Mouse (Mus musculus): ENCODE data around the gene Fam20b.
"Not testable (repeated sequence)": the region's sequence is repeated elsewhere in the genome, so short reads cannot be mapped to it uniquely, and the experiment has no call there.

Fam20b gene

GRCm38 (mm10) chr1:156669208-156669983, 49.5 kb downstream of the Fam20b start:
- DNase-seq = no peak

- DNase-seq = no peak
Observed at GRCm38 (mm10) chr1:156668602-156669001, 50.3 kb downstream of the Fam20b start.

DNA sequence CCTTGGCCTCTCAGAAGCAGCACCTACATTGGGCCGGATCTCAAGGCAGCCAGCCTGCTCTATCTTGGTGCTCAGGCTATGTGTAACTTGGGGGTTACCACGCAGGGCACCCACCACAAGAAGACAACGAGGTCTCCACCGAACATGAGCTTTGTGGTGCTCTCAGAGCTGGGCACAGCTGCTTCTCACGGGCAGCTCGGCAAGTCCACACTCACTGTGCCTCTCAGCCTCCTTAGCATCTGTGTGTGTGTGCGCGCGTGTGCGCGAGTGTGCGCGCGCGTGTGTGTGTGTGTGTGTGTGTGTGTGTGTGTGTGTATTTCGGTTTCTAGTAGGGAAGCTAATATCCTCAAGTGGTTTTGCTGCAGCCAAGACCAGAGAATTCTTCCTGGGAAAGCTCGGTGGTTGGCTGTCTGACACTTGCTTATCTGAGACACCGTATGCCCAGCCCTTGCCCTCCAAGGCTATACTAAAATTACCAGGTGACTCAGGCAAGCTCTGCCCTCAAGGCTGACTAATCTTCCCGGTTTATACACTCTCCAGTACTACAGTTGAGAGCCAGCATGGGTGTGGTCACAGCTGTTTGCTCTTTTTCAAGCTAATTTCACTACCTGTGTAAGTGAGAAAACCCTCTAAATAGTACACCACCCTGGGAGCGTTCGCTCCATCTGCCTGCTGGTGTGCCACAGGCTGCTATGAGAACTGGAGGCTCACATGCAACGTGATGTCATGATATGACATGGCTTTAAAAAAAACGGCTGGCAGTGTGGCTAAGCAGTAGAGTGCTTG, 51.6 kb downstream of the Fam20b start:
- no peak for DNase-seq

DNA sequence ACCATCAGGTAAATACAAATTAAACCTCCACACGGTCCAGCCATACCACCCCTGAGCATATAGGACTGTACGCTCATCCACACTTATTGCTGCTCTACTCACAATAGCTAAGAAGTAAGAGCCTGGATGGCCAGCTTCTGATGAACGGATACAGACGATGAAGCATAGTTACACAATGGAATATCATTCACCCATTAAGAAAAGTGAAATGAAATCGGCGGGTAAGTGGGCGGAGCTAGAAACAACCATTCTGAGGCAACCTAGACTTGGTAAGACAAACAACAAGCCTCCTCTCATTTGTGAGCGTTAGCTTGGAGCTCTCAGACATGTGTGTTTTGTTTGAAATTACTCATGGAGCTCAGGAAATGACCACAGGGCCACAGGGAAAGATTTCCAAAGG, 53.1 kb downstream of the Fam20b start:
- DNase-seq = no peak

DNA sequence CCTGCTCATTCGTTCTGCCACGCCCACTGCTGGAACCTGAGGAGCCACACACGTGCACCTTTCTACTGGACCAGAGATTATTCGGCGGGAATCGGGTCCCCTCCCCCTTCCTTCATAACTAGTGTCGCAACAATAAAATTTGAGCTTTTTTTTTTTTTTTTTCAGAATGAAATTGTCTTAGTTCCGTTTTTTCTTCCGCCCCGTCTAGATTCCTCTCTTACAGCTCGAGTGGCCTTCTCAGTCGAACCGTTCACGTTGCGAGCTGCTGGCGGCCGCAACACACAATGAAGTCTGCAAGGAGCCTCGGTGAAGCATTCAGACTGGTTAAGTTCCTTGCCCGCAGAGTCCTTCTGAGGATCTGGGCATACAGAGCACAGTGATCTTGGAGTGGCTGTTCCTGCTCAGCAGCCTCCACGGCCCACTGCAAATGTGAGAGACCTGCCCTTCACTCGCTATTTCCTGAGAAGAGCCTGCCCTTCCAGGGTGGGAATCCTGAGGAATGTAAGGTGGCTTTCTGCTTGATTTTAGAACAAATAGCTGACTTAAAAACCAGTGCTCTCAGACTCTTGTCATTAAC, 58.1 kb downstream of the Fam20b start:
- DNase-seq = not testable (repeated sequence)

DNA sequence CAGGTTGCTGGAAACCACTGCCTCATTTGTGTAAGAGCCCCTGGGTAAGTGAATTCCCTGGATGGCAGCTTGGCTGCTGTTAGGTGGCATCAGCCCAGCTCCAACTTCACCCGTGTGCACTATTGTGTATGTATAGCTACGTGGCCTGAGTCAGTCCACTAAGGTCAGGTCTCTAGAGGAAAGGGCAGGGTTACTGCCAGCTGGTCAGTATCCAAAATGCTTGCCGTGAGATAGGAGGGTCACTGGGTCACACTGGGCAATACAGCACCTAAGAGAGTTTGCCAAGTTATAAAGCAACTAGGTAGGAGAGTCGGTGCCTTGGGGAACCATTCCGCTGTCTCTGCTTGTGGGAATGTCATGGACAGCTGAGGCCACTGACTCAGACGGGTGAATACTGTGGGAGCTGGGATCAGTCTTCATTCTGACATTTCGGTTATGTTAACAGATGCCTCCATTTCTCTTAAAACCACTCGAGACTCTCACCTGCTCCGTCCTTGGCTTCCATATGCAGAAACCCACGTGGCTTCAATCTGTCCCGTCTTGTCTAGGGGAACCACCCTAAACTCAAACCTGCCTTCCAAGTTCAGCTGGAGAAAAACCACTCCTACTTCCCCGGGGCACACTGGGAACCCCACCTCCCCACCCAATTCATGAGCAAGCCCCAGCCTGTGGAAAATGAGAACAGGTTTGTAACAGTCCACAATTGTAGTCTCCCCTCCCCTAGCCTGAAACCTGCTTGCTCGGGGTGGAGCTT, 58.8 kb downstream of the Fam20b start:
- DNase-seq = no peak

DNA sequence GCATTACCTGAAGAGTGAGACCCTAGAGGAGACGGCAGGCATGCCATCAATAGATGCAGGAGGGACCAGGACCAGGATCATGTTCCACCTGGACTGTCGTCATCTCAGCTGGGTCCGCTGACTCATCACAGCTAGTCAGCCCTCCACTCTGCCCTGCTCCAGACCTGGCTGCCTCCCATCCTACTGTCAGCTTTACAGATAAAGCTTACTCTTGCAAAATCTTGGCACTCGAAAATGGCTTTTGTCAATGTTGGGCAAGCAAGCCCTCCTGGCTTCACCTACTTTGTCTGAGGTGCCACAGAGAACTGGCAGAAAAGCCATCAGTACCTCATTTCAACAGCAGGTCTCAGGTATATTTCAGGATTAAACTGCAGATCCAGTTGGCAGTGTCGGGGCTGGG, 60.2 kb downstream of the Fam20b start:
- DNase-seq = no peak

DNA sequence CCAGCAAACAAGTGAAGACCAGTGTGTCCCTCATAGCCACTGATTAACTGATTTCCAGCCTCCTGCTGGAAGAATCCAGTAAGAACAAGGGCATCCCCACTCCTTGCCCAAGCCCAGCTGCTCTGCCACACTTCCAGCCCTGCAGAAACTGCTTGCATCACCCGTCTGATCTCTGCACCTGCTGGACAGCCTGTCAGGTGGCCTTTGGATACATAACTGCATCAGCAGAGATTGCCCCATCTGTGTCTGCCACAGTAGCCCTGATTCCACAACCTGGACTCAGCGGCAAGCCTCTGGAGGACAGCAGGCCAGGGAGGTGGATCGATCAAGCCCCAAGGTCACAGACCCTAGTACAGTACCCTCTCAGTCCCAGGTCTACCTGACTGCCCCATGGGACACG, 61.4 kb downstream of the Fam20b start:
- no peak for DNase-seq

- DNase-seq = no peak
Observed at GRCm38 (mm10) chr1:156654735-156655530, 64.0 kb downstream of the Fam20b start.

GRCm38 (mm10) chr1:156652189-156652822, 66.6 kb downstream of the Fam20b start:
- DNase-seq = no peak

DNA sequence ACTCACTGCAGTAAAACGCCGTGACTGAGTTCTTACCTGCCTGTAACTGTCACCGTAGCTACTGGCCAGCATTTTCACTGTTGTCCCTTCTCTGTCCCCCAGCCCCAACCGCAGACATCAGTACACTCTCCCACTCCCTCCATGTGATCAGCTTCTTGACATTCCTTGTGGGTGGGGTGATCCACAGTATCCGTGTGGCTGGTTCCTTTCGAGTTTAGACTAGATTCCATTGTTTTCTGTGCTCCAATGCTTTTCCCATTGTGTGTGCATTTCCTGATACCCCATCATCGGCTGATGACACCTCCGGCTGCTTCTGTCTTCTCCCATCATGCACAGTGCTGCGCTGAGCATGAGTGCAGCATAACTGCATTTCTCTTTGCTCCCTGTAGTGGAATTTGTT, 68.3 kb downstream of the Fam20b start:
- DNase-seq = no peak

- no peak for DNase-seq
Observed at GRCm38 (mm10) chr1:156648705-156649104, 70.2 kb downstream of the Fam20b start.

- DNase-seq = no peak
Observed at GRCm38 (mm10) chr1:156645971-156646370, 72.9 kb downstream of the Fam20b start.

DNA sequence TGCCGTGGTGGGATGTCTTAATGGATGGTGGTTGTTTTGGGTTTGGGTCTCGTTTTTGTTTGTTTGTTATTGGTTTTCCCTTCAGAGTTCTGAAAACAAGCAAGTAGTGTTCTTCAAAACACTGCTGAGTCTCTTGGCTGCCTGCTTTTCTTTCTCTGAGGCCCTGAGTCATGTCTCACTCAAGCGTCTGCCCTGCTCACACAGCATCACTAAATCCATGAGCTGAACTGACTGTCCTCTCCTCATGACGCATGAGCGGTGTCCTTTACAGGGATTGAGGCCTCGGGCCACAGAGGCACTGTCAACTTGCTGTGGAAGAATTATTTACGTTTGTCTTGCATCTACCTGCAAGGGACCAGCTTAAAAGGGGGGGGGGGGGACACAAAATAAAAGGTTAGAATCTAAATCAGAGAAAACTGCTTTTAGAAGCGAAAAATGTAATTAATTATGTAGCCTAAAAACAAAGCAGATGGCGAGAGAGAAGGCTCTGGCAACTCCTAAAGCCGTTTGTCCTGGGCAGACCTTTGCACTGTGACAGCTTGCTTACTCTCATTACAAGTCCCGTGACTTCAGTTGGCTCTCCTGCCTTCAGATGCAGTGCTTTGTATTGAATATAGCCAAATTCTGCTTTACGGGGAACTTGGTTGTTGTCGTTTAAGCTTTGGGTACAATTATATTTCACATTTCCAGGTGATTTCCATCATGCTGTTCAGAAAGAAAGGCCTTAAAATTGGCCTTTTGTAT, 73.9 kb downstream of the Fam20b start:
- no peak for DNase-seq

DNA sequence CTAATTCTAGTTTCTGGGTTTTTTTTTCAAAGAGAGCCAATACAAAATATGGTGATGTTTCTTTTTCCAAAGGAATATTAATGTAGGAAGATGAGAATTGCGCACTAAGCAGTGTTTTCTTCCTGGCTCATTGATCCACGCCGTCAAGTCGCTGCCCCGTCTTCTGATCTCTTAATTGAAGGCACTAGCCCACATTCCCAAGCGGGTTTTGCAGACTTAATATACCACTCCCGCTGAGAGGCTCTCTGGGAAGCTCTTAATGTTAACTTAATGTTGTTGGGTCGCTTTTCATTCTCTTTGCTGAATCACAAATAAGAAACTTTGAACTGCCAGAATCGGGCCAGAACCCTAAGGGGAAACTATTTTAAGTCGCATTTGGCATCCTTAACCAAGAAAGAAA, 74.8 kb downstream of the Fam20b start:
- DNase-seq = no peak

GRCm38 (mm10) chr1:156642813-156643212, 76.1 kb downstream of the Fam20b start:
- no peak for DNase-seq

GRCm38 (mm10) chr1:156641808-156642207, 77.1 kb downstream of the Fam20b start:
- DNase-seq = no peak

DNA sequence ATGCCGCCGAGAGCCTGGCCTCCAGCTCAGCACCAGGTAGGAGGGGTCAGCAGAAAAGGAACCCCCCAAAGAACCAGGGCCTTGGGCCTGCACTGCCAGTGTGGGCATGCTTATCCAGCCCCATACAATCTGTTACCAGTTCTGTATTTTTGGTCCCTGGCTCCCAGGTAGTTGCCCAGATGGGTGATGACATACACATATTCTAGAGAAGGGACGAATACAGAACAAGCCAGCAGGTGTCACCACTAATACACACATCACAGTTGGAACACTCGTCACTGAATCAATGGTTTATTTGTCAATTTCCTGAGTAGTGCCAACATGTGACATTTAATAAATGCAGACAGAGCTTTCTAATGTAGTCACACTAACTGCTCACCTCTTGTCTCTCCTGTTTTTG, 78.3 kb downstream of the Fam20b start:
- peak; percentile 72 for DNase-seq

DNA sequence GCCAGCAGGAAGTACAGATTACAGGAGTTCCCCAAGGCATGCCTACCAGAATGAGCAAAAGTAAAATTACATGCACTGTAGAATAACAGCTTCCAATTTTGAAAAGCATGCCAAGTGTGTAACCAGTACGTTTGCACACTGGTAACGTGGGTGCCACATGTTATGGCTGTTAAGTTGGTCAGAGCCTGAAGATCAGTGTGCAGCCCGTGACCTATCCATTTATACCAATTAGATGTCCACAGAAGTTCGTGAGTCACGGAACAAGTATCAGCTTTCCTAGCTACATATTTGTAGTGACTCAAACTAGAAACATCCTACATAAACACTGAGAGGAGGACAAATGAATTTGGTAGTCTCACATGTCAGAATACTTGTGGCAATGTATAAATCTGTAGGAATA, 79.4 kb downstream of the Fam20b start:
- DNase-seq = no peak

DNA sequence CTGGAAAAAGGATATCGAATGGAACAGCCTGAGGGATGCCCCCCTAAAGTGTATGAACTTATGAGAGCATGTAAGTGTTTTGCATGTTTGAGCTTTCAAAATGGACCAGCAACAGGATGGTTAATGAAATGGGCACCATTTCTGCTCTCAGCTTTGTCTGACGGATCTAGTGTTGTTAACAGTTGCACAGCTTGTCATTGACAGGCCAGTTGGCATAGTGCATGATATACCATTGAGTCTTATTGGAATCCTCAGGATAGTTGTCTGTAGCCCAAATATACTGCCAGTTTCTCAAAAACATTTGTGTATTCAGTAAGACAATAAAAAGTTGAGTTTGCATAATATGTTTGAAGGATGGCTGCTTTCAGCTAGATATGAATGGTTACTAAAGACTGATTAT, 83.7 kb downstream of the Fam20b start:
- DNase-seq = no peak

DNA sequence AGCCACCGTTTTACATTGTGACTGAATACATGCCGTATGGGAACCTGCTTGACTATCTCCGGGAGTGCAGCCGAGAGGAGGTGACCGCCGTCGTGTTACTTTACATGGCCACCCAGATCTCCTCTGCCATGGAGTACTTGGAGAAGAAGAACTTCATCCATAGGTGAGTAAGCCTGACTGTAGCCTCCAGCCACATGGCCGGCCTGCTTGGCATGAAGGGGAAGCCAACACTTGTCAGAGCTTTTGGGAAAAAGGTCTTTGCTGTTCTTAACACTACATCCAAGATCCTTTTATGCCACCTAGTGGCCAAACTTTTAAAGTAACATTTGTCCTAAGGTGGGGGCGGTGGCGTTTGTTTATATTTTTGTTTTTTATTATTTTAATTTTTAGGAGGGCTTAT, 85.8 kb downstream of the Fam20b start:
- DNase-seq = no peak

All from layer of hippocampus, adult 9-11 months (tissue).